Mouse (Mus musculus) ES-E14 (cell line): ENCODE measurements around the gene Morc3. TPM values are rescaled to one million over a fixed set of nuclear protein-coding genes. Genes with fewer than 3 reads are reported as not detected.

Experiments
- DNase-seq: peaks from one replicate; pipeline ENCODE4 v3.0.0-alpha.2; 2013; ENCODE audit warnings: low read depth, low spot score
- H3K27ac ChIP-seq: 2 replicates; pipeline ENCODE4 v1.5.1; 2012; ENCODE audit warnings: low read depth, mild to moderate bottlenecking, low read length, moderate library complexity, mixed read lengths; ENCODE audit not compliant: poor library complexity, insufficient read depth, severe bottlenecking
- H3K36me3 ChIP-seq: 2 replicates; pipeline ENCODE4 v1.6.1; 2012; ENCODE audit warnings: mild to moderate bottlenecking, low read length, moderate library complexity, mixed read lengths; ENCODE audit not compliant: control insufficient read depth, poor library complexity, insufficient read depth, severe bottlenecking
- H3K4me1 ChIP-seq, 2 experiments: fragments of 150-350 bp in 1 of 2; sonication (generic) in 1 of 2; 2 replicates each; pipeline ENCODE4 v1.6.1; 2012; ENCODE audit warnings: low read length in 2 of 2, mild to moderate bottlenecking in 1 of 2, mixed read lengths in 1 of 2; ENCODE audit not compliant: control insufficient read depth in 2 of 2, insufficient read depth in 2 of 2, poor library complexity in 1 of 2
- H3K4me3 ChIP-seq, 2 experiments: fragments of 150-350 bp in 1 of 2; sonication (generic) in 1 of 2; 2 replicates each; pipeline ENCODE4 v1.5.1; 2012; ENCODE audit warnings: low read length in 2 of 2, low read depth in 1 of 2, mild to moderate bottlenecking in 1 of 2, mixed read lengths in 1 of 2; ENCODE audit not compliant: insufficient read depth in 1 of 2, poor library complexity in 1 of 2, severe bottlenecking in 1 of 2
- H3K9ac ChIP-seq: 2 replicates; pipeline ENCODE4 v1.6.1; 2012; ENCODE audit warnings: low read depth, mild to moderate bottlenecking, low read length, mixed read lengths; ENCODE audit not compliant: poor library complexity, insufficient read depth, severe bottlenecking
- H3K9me3 ChIP-seq: fragments of 150-350 bp; sonication (generic); 2 replicates; pipeline ENCODE4 v1.6.1; 2012; ENCODE audit warnings: low read depth, mild to moderate bottlenecking, low read length; ENCODE audit not compliant: control insufficient read depth, insufficient read depth
- CHD2 ChIP-seq: IDR thresholded peaks from 2 replicates; pipeline ENCODE4 v1.6.1; 2014; ENCODE audit warnings: mild to moderate bottlenecking, low read depth, low read length, inconsistent platforms
- HCFC1 ChIP-seq: IDR thresholded peaks from 2 replicates; pipeline ENCODE4 v1.6.1; 2012; ENCODE audit warnings: low read length, inconsistent platforms, borderline replicate concordance; ENCODE audit not compliant: insufficient read depth
- MAFK ChIP-seq: IDR thresholded peaks from 2 replicates; pipeline ENCODE4 v1.6.1; 2014; ENCODE audit warnings: mild to moderate bottlenecking, low read depth, low read length, inconsistent platforms; ENCODE audit not compliant: insufficient read depth
- ZC3H11A ChIP-seq: IDR thresholded peaks from 2 replicates; pipeline ENCODE4 v1.6.1; 2012; ENCODE audit warnings: low read depth, mild to moderate bottlenecking, inconsistent platforms, low read length, borderline replicate concordance
- ZNF384 ChIP-seq: IDR thresholded peaks from 2 replicates; pipeline ENCODE4 v1.6.1; 2012; ENCODE audit warnings: low read depth, low read length, inconsistent platforms
- in situ Hi-C, 2 experiments: fragments of 600-800 bp; cut with MboI; formaldehyde crosslinking; loops; one replicate each; pipeline ENCODE4 v1.15.1; 2025; ENCODE audit warnings: low sequenced_read_pairs in 2 of 2, inconsistent platforms in 1 of 2; ENCODE audit not compliant: unreplicated experiment in 2 of 2
- total RNA-seq: library from RNA; depleted of rRNA; stranded (reverse); fragments of 300-350 nt; gene quantifications from 2 replicates; pipeline ENCODE4 v1.2.3, GENCODE M21; 2012

Gene Morc3
- total RNA-seq, 1 experiment = 90.3 TPM

GRCm38 (mm10) chr16:93860686-93861085 is 28.8 kb downstream of the Morc3 start:
- in situ Hi-C loops = no loop called here
- Histone ChIP-seq H3K4me3 (no peak overlapping the region), H3K4me1 (no peaks in the 10 kb centered on the region), H3K9me3 (no peaks in the 10 kb centered on the region), H3K9ac (no peak overlapping the region), H3K36me3 (peaks cover 62% of the 10 kb centered on the region), H3K27ac (no peak overlapping the region)
- TF ChIP-seq ZNF384 (no peak), CHD2 (no peak), ZC3H11A (no peak), HCFC1 (no peak), MAFK (no peak)
- DNase-seq = no peak

GRCm38 (mm10) chr16:93874841-93875240 is 42.9 kb downstream of the Morc3 start:
- H3K4me1 ChIP-seq = no peaks in the 10 kb centered on the region; a peak in 1 of 4 replicates
- TF ChIP-seq HCFC1 (no peak), CHD2 (no peak), ZNF384 (no peak), ZC3H11A (no peak), MAFK (no peak)
- H3K9ac ChIP-seq = no peak overlapping the region
- H3K9me3 ChIP-seq = no peaks in the 10 kb centered on the region
- DNase-seq = no peak
- H3K27ac ChIP-seq = no peak overlapping the region
- in situ Hi-C loops = no loop called here
- peaks cover 55% of the 10 kb centered on the region for H3K36me3 ChIP-seq
- no peak overlapping the region for H3K4me3 ChIP-seq

- Histone ChIP-seq H3K9ac (no peak overlapping the region), H3K4me3 (no peak overlapping the region), H3K36me3 (peaks cover 30% of the 10 kb centered on the region), H3K9me3 (no peaks in the 10 kb centered on the region), H3K27ac (no peak overlapping the region), H3K4me1 (no peaks in the 10 kb centered on the region; a peak in 1 of 4 replicates)
- in situ Hi-C loops = no loop called here
- no peak for DNase-seq
- TF ChIP-seq MAFK (0 out of 2 replicates have a peak, but pooled peaks have one; percentile 8), ZC3H11A (no peak), HCFC1 (no peak)
Observed at GRCm38 (mm10) chr16:93877612-93878380, 45.9 kb downstream of the Morc3 start.

- Histone ChIP-seq H3K4me1 (no peaks in the 10 kb centered on the region; a peak in 1 of 4 replicates), H3K9me3 (no peaks in the 10 kb centered on the region), H3K36me3 (peaks cover 18% of the 10 kb centered on the region), H3K27ac (peak within 1 kb of the TSS; percentile 11; the same call in 1 of the 2 replicates), H3K4me3 (peak within 1 kb of the TSS; percentile 83 to 98), H3K9ac (peak within 1 kb of the TSS; percentile 89)
- peak; percentile 97 for DNase-seq
- in situ Hi-C loops = no loop called here
- no peak for TF ChIP-seq ZC3H11A
- no peak for TF ChIP-seq MAFK
- 0 out of 2 replicates have a peak, but pooled peaks have one; percentile 29 for TF ChIP-seq HCFC1
Observed at GRCm38 (mm10) chr16:93883423-93884085, 51.6 kb downstream of the Morc3 start, which contains the start of gene Chaf1b. TSS of gene Chaf1b (plus strand) at chr16:93883901.
